Mouse (Mus musculus) kidney, postnatal 25 days (tissue): ENCODE data around the gene Epgn.

Experiments used
- DNase-seq, 2 experiments: peaks; one replicate each; pipeline ENCODE4 v3.0.0; 2021; ENCODE audit warnings: mixed read lengths in 2 of 2

The Epgn gene

DNA sequence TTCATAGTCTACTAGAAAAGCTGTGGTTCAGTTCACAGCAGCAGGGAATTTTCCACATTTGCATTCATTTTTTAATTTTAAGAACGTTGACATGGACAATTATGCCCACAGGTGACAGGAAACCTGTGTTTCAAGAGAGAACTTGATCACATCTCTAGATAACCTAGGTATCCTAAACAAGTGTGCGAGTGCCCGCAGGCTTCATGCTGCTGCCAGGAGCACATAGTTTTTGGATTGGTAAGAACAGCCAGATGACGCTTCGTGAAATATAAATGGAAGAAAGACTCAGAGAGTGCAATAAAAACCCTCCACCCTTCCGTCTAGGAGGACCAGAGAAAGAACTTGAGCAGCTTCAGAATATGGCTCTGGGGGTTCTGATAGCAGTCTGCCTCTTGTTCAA, at the start of gene Epgn:
Gene Epgn, plus strand, starts transcription at position 301 of the 400 bp plus-strand sequence.
- no peak for DNase-seq

DNA sequence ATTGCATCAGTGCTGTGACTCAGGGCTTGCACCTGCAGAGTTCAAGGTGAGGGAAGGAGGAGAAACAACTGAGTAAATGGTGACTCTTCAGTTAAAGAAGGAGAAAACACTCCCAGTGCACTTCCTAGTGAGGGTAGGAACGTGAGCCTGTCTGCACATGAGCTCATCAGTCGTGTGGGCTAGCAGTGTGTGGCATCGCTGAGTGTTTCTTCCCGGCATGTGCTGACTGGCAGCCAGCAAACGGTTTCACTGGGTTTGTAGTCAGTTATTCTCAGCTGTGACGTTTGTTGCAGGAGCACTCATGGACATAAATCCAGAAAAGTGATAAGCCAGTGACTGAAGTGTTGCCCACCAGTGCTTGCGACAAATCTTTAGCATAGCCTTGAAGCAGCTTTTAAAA, 47.0 kb upstream of the Epgn start:
- DNase-seq = no peak

DNA sequence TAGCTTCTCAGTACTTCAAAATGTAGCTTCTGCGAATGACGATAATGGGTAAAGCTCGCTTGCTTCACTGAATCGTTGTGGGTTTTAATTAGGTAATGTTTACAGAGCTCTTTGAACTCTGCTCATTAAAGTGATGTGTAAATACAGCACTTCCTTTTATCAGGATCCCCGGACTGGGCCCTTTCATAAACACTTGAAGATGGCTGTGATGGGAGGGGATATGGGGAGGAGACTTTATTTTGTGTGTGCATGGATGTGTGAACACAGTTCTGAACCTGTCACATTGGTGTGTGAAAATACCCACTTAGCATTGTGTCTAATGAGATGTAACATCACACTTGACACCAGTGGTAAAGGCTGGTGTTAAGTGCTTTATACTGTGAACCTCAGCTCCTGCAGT, 39.7 kb upstream of the Epgn start:
- DNase-seq = no peak

DNA sequence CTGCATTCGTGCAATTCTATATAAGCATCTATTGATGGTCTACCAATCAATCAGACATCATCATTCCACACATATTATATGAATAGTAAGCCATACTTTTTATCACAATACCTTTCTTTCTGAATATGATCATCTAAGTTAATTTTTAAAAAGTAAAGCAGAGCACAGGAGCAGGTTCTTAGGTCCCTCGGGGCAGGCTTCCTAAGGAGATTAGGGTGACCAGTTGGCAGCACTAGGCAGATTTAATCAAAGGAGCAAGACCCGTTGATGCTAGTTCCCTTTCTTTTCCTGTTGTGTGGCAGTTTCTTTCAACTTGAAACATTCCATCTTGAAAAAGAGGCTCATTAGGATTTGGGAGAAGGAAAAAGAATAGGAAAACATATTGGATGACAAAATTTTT, 39.1 kb upstream of the Epgn start:
- no peak for DNase-seq

DNA sequence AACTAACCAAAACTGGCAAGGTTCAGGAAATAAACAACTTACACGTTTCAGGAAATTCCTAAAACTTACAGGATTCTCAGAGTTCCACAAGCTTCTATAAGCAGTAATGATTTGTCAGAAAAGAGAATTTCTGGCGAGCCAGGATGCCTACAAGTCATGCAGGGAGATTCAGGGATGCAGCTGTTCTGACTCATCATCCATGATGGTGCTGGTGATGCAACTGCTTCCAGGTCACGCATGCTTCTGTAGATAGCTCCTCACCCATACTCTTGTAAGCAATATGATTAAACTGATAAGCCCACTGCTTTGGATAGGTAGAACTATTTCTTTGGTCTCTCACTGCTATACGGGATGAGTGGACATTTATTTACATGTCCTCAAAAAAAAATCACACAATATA, 38.7 kb upstream of the Epgn start:
- DNase-seq = no peak

DNA sequence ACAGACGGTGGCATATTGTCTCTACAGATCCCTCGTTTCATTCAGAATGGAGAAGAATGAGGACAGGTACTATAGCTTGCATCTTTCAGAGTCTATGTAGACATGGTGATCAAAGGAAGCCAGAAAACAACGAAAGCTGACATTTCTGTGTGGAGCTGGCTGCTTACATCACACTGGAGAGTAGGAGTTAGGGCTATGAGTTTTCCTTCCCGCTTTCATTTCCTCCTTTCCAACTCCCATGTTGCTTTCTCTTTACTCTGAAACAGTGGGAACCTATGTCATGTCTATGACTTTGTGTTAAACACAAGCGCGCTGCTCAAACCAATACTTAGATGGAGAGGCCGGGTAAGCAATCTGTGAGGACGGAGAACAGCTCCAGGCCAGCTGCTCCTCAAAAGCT, 27.3 kb upstream of the Epgn start:
- no peak for DNase-seq

DNA sequence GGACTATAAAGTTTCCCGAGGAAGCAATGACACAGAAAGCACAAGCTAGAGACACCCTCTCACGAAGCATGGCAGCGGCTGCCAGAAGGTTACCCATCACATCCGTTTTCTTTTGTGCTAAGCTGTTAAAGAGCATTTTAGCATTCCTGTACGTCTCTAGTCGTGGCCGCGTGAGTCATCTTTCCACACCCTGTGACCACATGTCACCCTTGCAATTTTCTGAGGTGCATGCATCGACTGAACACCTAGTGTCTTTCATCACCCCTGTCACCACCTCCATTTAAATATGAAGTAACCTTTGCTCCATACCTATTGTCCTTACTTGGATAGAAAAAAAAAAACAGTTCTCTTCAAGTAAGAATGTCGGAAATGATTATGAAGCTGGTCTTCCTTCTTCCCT, 12.0 kb upstream of the Epgn start:
- no peak for DNase-seq

DNA sequence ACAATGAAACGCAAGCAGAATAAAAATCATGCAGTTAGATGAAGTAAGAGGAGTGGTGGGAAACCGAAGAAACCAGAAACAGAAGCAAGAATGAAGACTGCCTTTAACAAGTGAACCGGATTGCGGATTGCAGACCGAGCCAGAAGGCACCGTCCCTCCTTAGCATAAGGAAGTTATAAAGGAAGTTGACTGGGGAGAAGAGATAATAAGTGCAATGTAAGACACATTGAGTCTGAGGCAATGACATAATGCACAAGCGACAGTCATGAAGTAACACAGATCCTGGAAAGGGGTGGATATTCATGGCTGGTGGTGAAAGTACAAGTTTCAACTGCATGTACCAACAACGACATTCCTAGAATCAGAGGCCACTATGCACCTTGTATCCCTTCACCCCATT, 4.2 kb upstream of the Epgn start:
- no peak for DNase-seq

DNA sequence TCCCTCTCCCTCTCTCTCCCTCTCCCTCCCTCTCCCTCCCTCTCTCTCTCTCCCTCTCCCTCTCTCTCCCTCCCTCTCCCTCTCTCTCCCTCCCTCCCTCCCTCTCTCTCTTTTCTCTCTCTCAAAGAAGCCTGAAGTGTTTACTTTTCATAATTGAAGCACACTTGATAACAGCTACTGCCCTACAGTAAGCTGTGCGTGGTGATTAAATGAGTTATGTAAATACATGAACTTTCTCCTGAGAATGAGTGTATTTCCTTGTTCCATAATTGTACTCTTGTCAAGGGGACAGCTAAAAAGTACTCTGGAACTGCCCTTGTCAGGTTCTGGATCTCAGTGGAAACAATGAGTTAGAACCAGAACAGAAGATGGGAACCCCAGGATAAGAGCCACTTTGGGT, 576 bp downstream of the Epgn start:
- DNase-seq = no peak

DNA sequence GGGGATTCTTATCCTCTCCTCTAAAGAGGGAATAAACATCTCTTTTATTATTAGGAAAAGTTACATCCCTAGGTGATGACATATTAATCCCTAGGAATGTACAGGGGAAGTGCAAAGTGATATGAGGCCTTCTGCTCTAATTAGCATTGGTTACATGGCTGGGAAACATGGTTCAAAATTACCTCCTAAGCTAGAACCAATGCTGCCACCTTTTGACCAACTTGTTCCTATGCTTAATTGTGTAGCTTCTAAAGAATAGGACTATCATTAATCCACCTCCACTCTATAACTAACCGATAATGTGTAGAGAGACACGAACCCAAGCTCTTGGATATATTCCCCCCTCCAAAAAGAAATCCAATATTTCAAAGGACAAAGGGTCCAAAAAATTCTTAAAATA, 3.4 kb downstream of the Epgn start:
- DNase-seq = no peak

DNA sequence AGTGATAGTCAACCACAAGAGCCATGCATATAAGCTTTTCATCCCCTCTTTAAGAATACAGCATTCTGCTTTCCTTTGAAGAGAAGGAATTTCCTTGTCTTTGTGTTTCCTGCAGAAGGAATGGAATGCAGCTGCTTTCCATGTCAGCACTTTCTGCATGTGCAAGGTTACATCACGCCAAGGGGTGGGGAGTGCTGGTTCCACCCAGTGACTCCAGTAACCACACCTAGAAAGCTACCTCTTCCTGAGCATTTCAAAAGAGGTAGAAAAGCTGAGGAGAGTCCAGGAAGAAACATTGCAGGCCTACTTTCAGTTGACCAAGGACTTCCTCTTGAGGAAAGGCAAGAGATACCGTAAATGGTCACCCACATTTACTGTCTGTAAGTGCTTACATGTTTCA, 8.1 kb downstream of the Epgn start:
- peak in 1 of 2 experiments; percentile 33 for DNase-seq

DNA sequence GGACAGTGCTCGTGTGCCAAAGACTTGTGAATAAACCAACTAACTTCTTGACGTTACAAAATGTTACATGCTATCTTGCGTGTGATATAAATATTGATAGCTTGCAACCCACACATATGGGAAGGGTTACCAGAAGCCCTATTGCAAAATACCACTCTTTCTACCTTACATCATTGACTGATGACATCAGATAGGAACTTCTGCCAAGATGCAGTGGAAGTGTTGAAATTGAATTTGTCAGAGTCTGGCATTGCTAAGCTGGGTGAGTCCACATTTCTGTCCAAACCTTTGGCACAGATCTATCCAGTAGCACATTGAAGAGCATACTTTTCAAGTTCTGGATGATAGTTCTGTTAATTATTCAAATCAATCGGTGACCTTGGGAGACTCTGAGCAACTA, 9.4 kb downstream of the Epgn start:
- DNase-seq = no peak

DNA sequence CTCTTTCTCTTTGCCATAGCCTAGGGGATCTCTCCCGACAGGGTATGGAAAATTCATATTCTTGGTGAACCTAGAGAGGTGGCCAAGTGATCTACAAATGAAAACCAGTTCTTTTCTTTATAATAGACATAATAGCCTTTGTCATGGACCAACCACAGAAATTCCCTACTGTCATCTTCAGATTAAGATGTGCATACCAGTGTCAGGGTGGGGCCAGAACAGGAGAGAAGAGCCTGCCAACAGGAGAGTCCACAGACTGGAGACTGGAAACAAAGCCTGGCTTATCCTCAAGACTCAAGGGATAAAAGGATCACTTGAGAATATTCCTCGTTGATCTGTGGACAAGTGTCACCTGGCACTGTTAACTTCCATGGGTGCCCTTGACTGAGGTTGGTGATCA, 10.5 kb downstream of the Epgn start:
- DNase-seq = no peak

DNA sequence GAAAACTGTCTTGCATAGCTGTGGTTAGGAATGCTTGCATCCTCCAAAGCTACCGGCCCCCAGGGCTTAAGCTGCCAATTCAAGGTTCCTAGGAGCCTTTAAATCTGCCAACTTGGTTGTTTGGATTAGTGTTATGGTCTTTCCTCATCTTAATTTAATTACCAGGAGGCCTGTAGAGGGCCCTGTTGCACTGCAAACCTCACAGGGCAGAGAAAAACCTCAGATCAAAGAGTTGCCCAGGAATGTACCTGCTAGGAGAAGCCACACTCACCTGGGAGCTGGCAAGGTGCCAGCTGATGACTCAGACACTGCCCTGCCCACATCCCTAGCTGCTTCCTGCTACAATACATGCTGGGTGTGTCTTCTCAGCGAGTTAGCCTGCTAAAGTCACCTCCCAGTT, 11.3 kb downstream of the Epgn start:
- peak; percentile 36 to 66 for DNase-seq

DNA sequence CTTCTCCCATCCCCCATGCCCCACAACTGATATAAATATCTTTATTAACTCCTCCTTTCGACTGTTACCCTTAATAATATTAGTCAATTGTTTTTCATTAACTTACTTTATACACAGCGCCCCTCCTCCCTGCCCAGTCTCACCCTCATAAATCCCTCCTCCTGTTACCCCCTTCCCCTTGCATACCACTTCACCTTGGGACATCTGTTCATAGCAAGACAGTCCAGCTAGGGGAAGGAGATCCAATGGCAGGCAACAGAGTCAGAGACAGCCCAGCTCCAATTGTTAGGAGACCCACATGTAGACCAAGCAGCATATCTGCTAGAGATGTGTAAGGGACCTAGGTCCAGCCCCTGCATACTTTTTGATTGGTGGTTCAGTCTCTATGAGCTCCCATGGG, 11.7 kb downstream of the Epgn start:
- DNase-seq = no peak

DNA sequence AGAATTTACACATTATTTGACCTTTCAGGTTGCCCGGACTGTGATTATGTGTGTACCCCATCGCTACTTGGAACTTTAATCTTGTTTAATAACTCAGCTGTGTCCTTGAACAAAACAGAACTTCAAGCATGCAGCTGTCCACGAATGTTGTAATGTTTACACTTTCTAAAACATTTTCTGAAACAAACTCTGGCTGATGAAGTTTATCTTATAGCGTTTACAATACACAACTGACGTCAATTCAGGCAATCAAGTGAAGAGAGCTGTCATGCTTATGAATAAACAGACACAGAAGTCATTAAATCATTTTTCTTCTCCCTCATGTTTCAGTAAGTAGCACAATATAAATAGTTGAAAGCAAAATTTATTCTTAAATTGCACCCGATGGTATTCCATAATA, 20.7 kb downstream of the Epgn start:
- no peak for DNase-seq

DNA sequence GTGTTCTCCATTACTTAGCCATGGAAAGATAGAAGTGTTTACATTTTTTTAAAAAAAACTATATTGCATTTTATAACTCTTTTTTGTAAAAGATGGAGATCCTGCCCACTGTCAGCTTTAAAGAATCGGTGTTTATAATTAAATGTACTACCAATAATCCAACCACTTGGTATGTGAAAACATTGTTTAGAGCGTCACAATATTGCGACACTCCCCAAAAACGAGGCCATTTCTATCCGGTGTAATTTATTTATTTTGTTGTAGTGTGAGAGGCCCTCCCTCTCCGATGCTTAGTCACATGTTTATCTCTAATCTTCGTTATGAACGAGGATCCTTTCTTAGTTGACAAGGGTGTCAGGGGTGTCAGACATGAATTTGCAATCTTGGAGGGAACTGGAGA, 21.1 kb downstream of the Epgn start:
- no peak for DNase-seq

DNA sequence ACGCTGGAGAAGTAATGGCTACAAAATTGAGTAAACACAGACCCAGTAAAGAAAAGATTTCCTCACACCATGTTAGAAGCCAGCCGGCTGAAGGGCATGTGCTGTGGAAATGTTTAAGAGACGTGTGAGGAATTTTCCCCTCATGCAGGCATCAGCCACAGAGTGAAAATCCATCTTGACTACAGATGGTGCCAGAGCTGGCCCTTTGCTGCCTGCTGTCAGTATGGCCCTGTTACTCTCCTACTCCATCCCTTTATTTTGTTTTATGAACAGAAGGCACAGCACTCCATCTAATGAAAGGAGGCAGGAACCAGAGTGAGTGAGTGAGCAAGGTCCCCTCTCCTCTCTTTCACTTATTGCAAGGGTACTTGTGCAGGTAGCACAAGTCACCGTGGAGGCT, 45.1 kb downstream of the Epgn start:
- DNase-seq = no peak

DNA sequence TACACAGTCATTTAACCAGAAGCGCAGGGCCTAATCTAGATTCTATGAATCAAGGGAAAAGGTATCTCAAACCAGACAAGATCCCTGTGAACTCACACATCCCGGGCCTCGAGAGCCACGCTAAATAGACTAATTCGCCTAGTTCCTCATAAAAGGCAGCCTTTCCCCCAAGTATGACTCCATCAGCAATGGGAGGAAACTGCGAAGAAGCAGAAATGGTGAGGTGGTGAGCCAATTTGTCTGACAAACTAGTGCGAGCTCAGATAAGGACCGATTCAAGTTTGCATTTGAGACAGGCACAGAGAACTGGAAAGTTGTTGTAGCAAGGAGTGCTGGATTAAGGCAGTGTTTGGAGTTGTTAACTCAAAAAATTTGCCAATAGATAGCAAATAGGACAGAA, 46.4 kb downstream of the Epgn start:
- no peak for DNase-seq

DNA sequence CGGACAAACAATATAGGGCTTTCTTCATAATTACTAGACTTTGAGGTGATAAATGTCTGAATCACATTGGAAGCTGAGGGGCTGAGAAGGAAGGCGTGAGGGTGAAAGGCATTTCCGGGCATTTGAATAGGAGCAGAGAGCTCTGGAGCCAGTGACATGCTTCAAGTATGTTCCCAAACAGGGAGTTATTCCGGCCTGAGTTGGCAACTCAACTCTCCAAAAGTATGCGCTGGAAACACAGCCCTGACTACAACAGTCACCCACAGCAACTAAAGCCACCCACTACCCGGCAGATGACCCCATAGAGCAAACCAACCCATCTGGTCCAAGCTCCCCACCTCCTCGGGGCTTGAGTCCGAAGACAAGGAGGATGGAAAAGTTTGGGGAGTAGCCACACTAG, 46.8 kb downstream of the Epgn start:
- DNase-seq = no peak

DNA sequence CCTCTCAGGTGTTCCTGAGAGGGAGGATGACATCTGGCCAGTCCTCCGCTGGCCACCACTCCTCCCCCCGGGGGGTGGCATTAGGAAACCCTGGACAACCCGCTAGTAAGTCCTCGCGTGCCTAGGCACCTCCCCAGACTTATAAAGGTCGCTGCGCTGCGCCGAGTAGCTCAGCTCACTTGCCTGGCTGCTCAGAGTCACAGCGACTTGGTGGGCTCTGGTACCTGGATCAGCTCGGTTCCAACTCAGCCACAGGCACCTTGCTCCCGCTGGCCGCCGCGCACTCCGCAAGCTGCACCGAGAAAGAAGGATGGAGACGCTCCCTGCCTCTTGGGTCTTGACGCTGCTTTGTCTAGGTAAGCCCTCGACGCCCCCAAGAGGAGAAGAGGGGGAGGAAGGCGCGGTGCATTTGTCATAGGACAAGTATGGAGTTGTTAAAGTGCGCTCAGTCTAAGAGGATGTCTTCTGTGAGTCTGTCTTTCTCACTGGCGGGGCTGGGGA, 47.2 kb downstream of the Epgn start, which contains the start of gene Ereg:
Gene Ereg, plus strand, starts transcription at position 173 of the 501 bp plus-strand sequence.
- DNase-seq = peak in 1 of 2 experiments; percentile 26

DNA sequence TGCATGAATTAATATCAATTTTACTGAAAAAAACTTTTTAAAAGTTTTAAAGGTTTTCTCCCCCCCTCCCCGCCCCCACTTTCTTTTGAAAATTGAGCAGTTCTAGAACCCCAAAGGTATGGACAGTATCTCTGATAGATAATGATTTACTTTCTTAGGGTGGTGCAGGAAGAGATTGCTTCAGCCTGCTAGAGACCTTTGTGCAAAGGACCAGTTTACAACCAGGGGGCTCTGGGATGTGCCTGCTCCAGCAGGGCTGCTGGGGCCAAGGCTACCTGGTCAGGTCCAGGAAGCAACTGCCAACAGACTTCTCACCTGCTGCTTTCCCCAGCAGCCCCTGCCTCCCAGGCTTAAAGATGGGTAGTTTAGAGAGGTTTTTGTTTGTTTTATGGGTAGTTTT, 47.8 kb downstream of the Epgn start:
- DNase-seq = no peak

DNA sequence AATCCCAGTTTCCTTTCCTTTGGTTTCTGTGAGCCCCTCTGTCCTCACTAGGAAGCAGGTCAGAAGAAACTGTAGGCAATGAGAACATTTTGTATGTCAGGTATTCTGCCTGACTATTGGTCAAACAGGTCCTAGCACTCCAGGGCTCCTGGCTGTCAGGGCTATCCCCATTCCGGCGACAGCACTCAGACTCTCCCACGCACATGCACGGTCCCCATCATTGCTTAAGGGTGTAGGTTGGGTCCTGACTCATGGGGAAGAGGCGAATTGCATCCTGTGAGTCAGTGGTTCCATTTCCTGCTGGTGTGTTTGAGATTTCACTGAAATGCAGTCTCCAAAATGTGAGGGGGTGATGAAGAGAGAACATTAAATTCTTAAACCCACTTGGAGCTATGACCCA, 55.8 kb downstream of the Epgn start:
- DNase-seq = no peak
